Mouse (Mus musculus): ENCODE results near the gene I0C0044D17Rik.

I0C0044D17Rik gene

DNA sequence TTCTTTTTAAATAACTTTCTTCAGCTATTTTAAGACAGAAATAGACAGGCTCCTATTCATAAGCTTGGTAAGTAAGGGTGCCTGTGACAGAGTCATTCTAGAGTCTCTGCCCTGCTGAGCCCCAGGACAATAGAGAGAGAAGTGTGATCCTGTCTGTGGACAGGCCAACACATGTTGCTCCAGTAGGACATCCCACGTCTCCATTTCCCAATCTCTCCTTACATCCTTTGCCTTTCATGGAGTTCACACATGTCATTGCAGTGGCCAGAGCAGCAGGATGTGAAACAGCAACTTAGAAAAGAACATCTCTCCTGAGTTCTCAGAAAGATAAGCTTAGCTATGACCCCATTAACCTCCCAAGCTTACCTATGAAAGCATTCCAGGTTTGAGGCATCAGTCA is 8.1 kb upstream of the I0C0044D17Rik start:
- DNase-seq (ENCODE audit: low spot score in 2 of 2), result no peak

DNA sequence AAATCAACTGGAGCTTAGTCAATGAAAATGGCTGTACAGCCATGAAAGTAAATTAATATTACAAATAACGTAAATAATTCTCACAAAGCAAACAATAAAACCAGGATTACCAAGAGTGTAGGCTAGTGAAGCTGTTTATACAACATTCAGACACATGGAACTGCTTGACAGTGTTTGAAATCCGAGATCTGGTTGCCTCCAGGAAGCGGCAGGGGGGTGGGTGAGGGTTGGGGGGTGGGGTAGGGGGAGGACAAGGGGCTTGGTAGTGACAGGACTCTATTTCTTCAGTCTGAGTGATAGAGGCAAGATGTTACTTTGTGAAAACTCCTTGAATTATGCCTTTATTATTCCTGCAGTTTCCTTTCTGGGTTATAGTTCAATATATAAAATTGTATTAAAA is 3.1 kb upstream of the I0C0044D17Rik start:
- DNase-seq (ENCODE audit: low spot score in 2 of 2), result no peak

DNA sequence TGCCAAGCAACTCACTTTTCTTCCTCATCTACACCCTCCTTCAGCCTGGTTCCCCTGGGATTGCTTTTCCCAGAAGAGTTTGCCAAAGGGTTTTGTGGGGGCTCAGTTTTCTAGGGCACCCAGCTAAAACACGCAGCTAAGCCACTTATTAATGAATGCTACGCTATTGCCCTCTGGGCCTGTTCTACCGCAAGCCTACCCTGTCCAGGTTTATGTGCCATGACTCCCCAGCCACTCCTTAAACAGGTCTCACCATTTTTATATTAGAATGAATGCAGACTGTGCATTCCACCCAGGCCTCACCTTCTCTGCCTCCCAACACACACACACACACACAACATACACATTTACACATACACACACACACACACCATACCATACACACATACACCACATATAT is 593 bp downstream of the I0C0044D17Rik start:
- no peak for DNase-seq (ENCODE audit: low spot score in 2 of 2)

DNA sequence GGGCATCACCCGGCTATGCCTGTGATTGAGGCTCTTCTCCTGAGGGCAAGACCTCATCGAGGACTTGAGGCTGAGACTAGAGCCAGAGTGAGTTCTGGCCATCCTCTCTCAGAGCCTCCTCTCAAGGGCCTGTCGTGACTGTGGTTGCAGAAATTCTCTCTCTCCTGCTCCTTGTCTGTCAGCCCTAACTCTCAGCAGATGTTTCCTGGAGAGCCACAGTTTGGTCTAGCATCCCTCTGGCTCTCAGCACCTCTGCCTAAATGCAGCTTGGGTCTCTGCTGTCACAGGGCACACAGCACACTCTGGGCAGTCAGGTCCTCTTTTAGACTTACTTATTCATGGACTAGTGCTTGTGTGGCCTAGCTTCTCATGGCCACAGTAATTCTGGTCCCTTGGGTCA is 1.2 kb downstream of the I0C0044D17Rik start:
- DNase-seq (ENCODE audit: low spot score in 2 of 2), result no peak

DNA sequence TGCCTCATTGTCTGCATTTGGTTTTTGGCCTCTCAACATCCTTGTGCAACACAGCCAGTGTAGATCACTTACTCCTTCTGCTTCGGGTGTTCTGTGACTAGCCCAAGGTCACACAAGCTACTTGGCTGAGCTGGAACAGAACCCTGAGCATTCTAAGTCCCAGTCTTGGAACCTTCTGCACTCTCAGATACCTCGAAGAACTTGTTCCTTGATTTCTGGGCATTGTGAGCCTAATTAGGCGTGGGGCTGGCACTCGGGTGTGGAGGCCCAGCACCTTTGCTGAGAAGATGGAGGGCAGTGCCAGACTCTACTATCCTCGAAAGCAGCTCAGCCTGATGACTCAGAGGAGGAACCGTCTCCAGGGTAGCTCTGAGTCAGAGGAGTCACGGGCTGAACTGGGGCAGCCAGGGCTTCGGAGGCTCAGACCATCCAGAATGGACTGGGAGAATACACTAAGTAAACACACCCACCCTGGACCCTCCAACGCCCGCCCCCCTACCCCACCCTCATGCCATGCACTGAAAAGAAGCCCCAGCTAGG is 4.4 kb downstream of the I0C0044D17Rik start:
- DNase-seq (ENCODE audit: low spot score in 2 of 2), result no peak

DNA sequence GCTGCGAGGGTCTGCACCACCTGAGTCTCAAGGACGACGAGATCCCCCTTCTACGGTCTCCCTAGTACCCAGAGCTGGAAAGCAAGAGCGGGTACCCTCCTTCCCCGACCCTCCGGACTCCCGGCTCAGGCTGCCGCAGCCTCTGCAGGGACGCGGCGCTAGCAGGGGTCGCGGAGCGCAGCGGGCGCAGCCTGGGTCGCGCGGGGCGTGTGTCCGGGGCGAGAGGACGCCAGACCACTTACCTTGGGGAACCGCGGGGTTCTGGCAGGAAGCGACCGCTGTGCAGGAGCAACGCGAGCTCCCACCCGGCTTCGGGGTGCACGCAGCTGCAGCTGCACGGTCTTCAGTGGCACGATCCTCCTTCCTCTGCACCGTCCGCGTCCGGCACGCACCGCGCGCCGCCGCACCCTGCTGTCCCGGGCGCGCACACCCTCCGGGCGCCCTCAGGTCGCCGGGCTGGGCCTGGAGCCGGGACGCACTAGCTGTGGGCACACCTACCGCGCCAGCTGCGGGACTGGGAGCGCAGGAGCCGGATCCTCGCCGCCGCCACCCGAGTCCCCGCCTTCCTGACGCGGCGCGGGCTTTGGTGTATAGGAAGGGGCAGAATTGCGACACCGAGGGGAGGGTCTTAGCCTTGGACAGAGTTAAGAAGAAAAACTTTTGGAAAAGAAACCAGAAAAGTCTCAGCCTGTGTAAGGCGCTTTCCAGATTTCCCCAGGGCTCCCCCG is 6.3 kb downstream of the I0C0044D17Rik start, which contains the start of gene Kank4:
Kank4 (minus strand) TSS at position 354 of the 728 bp plus-strand sequence.
- no peak for DNase-seq (ENCODE audit: low spot score in 2 of 2)

DNA sequence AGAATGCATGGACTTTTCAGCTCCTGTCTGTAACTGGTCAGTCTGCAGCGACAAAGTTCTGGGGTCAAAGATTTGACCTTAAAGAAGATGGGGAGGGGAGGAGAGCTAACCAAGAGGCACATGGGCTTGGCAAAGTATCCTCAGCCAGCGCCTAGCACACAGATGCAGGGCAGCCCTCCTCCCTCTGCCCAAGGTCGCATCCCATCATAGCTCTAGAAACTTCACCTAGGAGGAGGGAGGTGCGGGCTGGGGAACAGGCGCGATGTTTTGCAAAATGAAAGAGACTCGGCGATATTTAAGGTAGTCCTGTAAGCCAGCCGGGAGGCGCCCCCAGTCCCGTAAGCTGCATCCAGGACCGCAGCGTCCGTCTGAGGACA is 6.8 kb downstream of the I0C0044D17Rik start:
- no peak for DNase-seq (ENCODE audit: low spot score in 2 of 2)

DNA sequence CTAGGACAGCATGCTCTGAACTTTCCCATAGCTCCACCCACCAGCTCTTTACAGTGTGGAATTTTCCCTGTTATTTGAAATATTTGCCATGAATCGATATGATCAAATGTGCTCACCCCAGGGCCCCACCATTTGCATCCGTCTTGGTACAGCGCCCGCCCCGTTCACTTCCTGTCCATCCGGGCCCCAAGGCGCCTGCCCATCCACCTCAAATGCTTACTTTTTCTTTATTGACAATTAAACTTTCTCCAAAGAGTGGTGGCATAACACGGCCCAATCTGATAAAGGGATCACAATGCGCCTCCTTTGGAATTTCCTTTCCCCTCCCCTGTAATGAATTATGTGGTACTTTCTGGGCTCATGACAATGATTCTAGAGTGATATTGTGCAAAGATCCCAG is 17.3 kb downstream of the I0C0044D17Rik start:
- no peak for DNase-seq (ENCODE audit: low spot score in 2 of 2)

DNA sequence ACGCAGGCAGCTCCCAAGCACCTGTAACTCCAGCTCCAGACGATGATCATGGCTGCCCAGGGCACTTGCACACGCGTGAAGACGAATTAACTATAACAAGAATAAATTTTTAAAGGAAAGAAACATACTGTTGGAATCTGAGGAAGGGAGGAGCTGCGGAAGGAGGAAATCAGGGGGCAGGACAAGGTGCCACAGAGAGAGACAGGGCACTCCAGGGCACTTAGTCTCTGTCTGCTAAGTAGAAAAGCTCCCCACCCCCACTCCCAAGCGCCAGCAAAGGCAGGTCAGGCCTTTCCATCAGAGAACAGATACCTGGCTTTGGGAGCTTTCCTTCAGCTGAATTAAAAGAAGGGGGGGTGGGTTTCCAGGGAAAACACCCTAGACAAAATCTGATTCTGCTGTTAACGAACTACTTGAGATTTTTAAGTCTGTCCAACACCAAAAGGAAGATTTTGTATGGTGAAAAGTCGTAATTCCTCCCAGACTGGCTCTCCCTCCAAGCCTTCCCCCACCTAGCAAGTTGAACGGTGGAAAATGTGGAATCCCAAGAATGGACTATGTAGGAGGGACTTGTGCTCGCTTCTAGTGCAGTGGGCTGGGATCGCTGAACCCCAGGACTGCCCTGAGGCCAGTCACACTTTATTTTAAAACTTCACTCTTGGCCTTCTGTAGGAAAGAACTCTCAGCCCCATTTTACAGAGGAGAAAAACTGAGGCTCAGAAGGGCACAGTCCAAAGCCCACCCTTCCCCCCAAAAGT is 18.2 kb downstream of the I0C0044D17Rik start:
- DNase-seq (ENCODE audit: low spot score in 2 of 2), result no peak

DNA sequence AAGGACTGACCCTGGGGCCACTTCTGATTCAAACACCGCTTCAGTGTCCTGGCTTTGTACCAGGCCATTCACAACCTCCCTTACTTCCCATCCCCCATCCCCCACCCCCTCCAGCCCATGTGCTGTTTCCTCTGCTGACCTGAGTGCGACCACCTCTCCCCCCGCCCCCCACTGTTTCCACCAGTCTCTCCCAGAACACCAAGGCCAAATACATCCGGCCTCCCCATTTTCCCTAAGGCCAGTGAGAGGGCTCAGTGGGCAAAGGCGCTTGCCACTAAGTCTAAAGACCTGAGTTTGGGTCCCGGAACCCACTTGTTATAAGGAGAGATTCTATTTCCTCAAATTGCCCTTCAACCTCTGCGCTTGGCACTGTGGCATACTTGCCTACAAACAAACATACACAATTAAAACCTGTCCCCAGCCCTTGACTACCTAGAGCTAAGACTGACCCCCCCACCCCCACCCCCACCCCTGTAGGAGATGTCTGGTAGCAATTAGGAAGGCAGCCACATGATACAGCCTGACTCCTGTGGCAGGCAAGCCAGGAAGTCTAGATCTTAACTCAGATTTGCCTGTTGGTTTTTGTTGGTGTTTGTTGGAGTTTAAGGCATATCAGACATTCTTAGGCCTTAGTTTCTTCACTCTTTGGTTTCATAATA is 19.0 kb downstream of the I0C0044D17Rik start:
- no peak for DNase-seq (ENCODE audit: low spot score in 2 of 2)

DNA sequence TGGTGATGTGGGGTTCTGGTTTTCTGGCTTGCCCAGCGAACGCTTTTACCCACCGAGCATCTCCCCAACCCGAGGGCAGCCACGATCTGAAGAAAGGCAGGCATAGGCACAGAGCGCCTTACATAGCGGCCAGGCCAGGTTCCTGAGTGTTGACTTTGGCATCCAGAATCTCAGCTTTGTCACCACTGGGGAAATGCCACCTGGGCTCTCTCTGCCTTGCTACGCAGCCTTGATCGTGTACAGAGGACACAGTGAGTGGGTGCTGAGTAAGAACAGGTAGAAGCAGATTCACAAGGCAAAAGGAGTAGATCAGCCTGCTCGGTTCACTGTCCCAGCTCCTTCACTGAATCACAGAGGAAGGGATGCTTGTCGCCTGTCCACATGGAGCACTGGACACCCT is 21.9 kb downstream of the I0C0044D17Rik start:
- DNase-seq (ENCODE audit: low spot score in 2 of 2), result no peak

DNA sequence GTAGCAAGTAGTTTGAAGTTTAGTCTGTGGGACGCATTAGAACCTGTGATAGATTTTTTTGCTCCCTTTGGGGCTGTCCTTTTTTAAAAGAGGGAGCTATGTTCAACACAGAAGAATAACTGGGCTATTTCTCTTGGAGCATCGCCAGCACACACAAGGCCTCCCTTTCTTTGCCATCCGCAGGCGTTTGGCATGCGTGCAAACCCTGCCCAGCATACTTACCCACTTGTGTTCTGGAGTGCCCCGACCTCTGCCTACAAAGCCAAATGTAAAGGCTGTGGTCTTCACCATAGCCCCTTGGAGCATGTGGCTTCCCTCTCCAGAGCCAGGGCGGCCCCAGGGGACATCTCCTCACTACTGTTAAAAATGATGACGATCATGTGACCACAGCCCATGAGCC is 22.8 kb downstream of the I0C0044D17Rik start:
- DNase-seq (ENCODE audit: low spot score in 2 of 2), result no peak

DNA sequence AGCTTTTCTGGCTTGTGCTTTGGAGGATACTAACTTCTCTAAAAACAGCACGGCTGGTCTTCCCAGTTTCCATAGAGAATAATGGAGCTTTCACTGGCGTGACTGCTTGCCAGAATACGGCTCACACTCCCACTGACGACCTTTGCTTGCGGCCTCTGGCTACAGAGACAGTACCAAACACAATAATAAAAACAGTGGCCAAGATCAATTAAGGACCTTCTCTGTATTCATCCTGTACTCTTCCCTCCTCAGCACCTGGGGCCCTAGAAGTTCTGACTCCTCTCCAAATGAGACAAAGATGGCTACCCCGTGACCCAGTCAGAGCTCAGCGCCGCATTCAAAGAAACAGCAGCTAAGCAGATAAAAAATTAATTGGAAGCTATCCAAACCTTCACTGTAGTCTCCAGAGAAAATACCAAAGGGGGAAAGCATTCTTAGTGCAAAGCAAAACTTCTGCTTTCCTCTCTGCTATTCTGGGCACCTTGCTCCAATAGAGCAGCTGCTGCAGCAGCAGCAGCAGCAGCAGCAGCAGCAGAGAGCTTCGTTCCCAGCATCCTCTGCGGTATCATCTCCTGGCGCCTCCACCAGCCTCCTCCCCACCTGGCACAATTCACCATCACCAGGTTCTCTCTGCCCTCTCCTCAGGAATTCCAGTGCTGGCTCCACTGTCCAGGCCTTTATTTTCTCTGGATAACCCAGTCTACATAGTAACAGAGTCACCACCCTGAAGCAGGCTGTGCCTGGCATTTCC is 26.9 kb downstream of the I0C0044D17Rik start:
- no peak for DNase-seq (ENCODE audit: low spot score in 2 of 2)

DNA sequence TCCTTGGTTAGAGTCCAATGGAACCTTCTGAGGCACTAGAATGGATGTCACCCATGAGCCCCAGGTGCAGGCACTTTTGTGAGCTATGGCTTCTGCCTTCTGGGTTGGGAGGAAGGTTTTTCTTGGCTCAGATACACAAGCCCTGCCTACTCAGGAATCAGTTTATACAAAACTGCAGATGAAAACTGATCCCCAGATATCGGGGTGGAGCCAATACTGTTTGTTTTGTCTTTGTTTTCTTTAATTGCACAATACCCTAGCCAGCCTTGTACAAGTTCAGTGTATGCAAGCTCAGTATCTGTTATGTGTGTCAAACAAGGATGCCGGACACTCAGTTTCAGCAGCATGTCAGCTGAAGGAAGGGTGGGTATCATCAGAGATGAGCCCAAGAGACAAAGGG is 28.4 kb downstream of the I0C0044D17Rik start:
- DNase-seq (ENCODE audit: low spot score in 2 of 2), result no peak

DNA sequence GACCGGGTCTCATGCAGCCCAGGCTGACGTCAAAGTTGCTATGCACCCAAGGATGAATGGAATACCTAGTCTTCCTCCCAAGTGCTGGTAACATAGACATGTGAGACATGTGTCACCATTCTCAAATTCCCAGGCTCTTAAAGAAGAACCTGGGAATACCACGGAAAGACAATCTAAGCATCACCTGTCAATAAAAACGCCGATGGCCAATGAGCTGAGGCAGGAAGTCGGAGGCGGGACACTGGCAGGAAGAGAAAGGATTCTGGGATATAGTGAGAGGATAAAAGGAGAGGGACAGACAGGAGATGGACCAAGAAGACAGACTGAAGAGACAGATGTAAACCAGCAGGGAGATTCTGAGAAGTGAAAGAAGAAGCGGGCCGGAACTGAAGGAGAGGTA is 30.2 kb downstream of the I0C0044D17Rik start:
- no peak for DNase-seq (ENCODE audit: low spot score in 2 of 2)

DNA sequence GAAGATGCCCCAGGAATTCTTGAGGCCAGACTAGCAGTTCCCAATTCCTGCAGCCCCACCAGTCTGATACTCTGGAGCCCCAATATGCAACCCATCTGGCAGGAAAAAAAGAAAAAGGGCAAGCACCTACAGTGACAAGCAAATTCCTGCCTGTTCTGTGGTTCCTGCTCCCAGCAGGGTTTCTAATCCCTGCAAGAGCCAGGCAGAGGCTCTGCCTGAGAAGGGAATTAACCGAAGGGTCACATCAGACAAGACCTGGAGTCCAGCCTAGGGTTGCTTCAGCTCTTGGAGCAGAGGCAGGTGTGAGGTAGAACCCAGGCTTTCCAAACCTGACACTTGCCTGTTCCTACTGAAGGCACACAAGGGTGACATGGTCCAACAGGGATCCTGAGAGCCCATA is 32.9 kb downstream of the I0C0044D17Rik start:
- no peak for DNase-seq (ENCODE audit: low spot score in 2 of 2)

DNA sequence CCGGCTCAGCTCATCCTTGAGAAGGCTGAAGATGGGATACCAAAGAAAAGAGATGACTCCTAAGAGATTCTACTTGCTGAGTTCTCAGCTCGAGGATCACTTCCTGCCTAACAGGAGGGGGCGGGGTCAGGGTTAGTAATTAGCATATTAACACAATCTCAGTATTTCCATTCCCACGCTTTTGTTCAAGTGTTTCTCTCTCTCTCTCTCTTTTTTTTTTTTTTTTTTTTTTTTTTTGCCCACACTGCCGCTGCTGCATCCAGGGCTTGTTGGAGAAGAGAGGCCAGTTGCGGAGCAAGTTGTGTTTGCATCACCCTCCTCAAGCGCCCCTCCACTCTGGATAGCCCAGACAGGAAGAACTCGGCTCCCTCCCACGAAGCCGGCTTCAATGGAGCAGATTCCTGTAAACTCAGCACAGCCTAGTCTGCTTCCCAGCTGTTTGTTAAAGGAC is 33.8 kb downstream of the I0C0044D17Rik start:
- no peak for DNase-seq (ENCODE audit: low spot score in 2 of 2)

DNA sequence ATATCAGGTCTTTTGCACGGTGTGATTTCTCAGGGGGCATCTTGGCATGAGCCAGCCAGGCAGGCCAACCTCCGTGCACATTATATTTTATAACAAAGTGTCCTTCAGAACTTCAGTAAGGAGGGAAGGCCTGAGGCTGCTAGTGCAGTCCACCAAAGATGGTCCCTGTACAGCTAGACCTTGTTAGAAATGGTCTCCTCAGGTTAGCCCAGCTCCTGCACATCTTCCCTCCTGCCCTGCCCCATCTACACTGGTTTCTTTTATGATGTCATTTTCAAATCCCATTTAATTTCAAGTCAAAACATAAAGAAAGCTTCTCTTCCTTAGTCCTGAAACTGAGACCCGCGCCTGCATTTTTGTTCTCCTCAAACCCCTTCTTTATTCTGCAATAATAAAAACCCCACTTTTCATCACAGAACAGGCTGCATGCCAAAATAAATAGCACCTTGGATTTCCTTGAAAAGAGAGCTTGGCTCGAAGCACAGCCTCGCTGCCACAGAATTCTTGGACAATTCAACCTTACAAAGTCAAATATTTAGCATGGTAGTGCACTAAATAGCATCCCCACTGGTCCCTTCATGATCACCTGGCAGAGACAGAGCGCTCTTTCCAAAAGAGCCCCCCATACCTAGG is 34.4 kb downstream of the I0C0044D17Rik start:
- DNase-seq (ENCODE audit: low spot score in 2 of 2), result no peak

DNA sequence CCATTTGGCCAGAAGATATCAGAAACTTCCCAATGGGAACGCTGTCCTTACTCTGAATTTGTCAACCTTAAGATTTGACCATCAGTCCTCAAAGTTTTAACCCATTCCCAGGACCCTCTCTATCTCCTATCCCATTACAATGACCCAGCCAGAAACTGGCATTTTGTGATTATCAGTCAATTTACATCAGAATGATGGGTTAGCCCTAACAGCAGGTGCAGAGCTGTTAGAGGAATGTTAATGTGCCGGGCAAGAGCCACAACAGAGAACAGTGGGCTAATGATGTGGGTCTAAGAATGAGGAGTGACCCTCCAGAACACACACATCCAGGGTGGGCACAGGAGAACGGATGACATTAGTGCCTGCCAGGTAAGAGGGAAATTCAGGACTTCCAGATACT is 37.4 kb downstream of the I0C0044D17Rik start:
- no peak for DNase-seq (ENCODE audit: low spot score in 2 of 2)

DNA sequence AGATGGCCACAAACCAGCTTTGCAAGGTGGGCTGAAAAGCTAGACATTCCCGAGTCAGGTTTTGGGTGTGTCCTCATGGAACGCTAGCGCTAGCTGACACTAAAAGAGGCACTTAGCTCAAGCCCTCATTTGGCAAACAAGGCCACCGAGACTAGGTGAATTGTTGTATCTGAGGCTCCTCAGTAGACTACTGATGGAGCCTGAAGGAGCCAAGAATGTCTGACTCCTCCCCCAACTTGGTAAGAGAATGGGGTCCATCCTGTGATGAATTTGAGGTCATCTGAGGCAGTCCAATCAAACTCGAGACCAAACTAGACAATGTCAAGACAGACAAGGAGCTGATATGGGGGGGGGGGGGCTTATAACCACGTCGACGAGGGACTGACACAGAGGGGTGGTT is 37.8 kb downstream of the I0C0044D17Rik start:
- DNase-seq (ENCODE audit: low spot score in 2 of 2), result no peak

DNA sequence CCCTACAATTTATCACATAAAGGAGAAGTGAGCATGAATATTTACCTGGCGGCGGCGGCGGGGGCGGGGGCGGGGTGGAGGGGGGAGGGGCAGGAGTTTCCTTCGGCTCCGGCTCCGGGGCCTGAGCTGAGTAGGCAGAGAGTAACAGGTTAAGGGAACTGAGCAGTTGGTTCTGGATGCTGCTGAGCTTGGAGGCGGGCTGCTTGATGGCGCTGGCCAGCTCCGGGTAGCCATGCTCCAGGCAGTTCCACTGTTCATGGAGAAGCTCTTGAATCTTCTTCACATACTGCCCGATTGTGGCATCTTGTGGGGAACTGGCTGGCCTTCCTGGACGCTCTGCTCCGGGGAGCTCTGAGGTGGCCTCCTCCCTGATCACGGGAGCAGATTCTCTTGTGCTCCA is 45.4 kb downstream of the I0C0044D17Rik start:
- no peak for DNase-seq (ENCODE audit: low spot score in 2 of 2)
